Mouse (Mus musculus) CH12.LX (cell line): ENCODE measurements at regions not wholly inside any gene's neighbourhood (a gene's known extent, or its start where the extent isn't known, plus 50 kb on each side); places are given as distances from the start of the nearest gene placed in this dataset.

Source experiments
- DNase-seq: peaks from one replicate; pipeline ENCODE4 v3.0.0-alpha.2; 2013; ENCODE audit errors: extremely low read depth
- H3K27ac ChIP-seq: 2 replicates; pipeline ENCODE4 v1.5.1; 2012; ENCODE audit warnings: low read depth, mild to moderate bottlenecking, control low read depth, moderate library complexity; ENCODE audit not compliant: insufficient read depth
- H3K27me3 ChIP-seq: replicated peaks from 2 replicates; pipeline ENCODE3; 2012; ENCODE audit warnings: inconsistent platforms
- H3K36me3 ChIP-seq, 2 experiments: replicated peaks in 1 of 2; 2 replicates each; pipeline versions ENCODE3 to v1.6.1; 2012; ENCODE audit warnings: inconsistent platforms in 1 of 2, low read length in 1 of 2, mild to moderate bottlenecking in 1 of 2, mixed read lengths in 1 of 2, moderate library complexity in 1 of 2; ENCODE audit not compliant: control insufficient read depth in 1 of 2, insufficient read depth in 1 of 2
- H3K4me1 ChIP-seq, 2 experiments: 2 replicates each; pipeline ENCODE4 v1.6.1; 2012; ENCODE audit warnings: inconsistent platforms in 1 of 2, moderate library complexity in 1 of 2; ENCODE audit not compliant: insufficient read depth in 2 of 2, control insufficient read depth in 1 of 2
- H3K4me2 ChIP-seq: 2 replicates; pipeline ENCODE4 v1.6.1; 2012; ENCODE audit warnings: low read depth, mild to moderate bottlenecking, control low read depth; ENCODE audit not compliant: poor library complexity, insufficient read depth, severe bottlenecking
- H3K4me3 ChIP-seq, 3 experiments: fragments of 150-350 bp in 1 of 3; sonication (generic) in 1 of 3; replicated peaks in 1 of 3; 2 replicates each; pipeline versions ENCODE3 to v1.5.1; 2011 to 2012; ENCODE audit warnings: low read depth in 2 of 3, low read length in 2 of 3, mild to moderate bottlenecking in 2 of 3, moderate library complexity in 2 of 3, control low read depth in 1 of 3, improper control_type of control experiment in 1 of 3, inconsistent platforms in 1 of 3, mixed read lengths in 1 of 3; ENCODE audit not compliant: poor library complexity in 1 of 3
- H3K79me2 ChIP-seq: replicated peaks from 2 replicates; pipeline ENCODE4 v1.6.1; 2012; ENCODE audit warnings: mild to moderate bottlenecking, moderate library complexity; ENCODE audit not compliant: control insufficient read depth, poor library complexity, insufficient read depth, severe bottlenecking; ENCODE audit errors: extremely low read depth
- H3K9ac ChIP-seq: 2 replicates; pipeline ENCODE4 v1.6.1; 2012; ENCODE audit warnings: low read depth, mild to moderate bottlenecking, control low read depth, moderate library complexity; ENCODE audit not compliant: insufficient read depth
- H3K9me3 ChIP-seq: replicated peaks from 2 replicates; pipeline ENCODE3; 2012; ENCODE audit warnings: low read length, inconsistent platforms, mixed read lengths
- CTCF ChIP-seq, 2 experiments: IDR thresholded peaks in 1 of 2; conservative IDR thresholded peaks in 1 of 2; 2 replicates each; pipeline ENCODE4 v1.5.1; 2011 to 2012; ENCODE audit warnings: low read depth in 2 of 2, low read length in 2 of 2, improper control_type of control experiment in 1 of 2, inconsistent platforms in 1 of 2, mild to moderate bottlenecking in 1 of 2, moderate library complexity in 1 of 2
- E2F4 ChIP-seq: IDR thresholded peaks from 2 replicates; pipeline ENCODE4 v1.6.1; 2011; ENCODE audit warnings: low read depth, low read length, improper control_type of control experiment; ENCODE audit not compliant: insufficient replicate concordance
- EP300 ChIP-seq: IDR thresholded peaks from 2 replicates; pipeline ENCODE4 v1.6.1; 2011; ENCODE audit warnings: low read length, improper control_type of control experiment
- ETS1 ChIP-seq: conservative IDR thresholded peaks from 2 replicates; pipeline ENCODE4 v1.6.1; 2012; ENCODE audit warnings: low read depth, mild to moderate bottlenecking, inconsistent platforms, low read length, improper control_type of control experiment, moderate library complexity
- MAFK ChIP-seq: IDR thresholded peaks from 2 replicates; pipeline ENCODE4 v1.6.1; 2011; ENCODE audit warnings: low read length, improper control_type of control experiment; ENCODE audit not compliant: insufficient replicate concordance
- MAX ChIP-seq: IDR thresholded peaks from 2 replicates; pipeline ENCODE4 v1.6.1; 2011; ENCODE audit warnings: low read length, improper control_type of control experiment
- MAZ ChIP-seq: IDR thresholded peaks from 2 replicates; pipeline ENCODE4 v1.6.1; 2012; ENCODE audit warnings: low read depth, mild to moderate bottlenecking, inconsistent platforms, low read length, improper control_type of control experiment, moderate library complexity
- PAX5 ChIP-seq: IDR thresholded peaks from 2 replicates; pipeline ENCODE4 v1.6.1; 2012; ENCODE audit warnings: low read length, inconsistent platforms, mixed read lengths
- SMC3 ChIP-seq: IDR thresholded peaks from 2 replicates; pipeline ENCODE4 v1.6.1; 2011; ENCODE audit warnings: low read depth, low read length, improper control_type of control experiment
- UBTF ChIP-seq: IDR thresholded peaks from 2 replicates; pipeline ENCODE4 v1.6.1; 2012; ENCODE audit warnings: low read depth, mild to moderate bottlenecking, inconsistent platforms, low read length, improper control_type of control experiment, moderate library complexity
- ZNF384 ChIP-seq: IDR thresholded peaks from 2 replicates; pipeline ENCODE4 v1.6.1; 2012; ENCODE audit warnings: low read depth, low read length, improper control_type of control experiment, inconsistent platforms
- dilution Hi-C: fragments of 300-500 bp; cut with MboI; formaldehyde crosslinking; loops from 2 replicates; pipeline ENCODE4 v1.14.3; 2020; ENCODE audit warnings: low sequenced_read_pairs; ENCODE audit not compliant: extremely low pct_unique_long_range_greater_than_20kb, extremely low pct_ligation_motif_present
- in situ Hi-C: fragments of 300-500 bp; cut with MboI; formaldehyde crosslinking; loops from 3 replicates; pipeline ENCODE4 v1.14.3; 2019; ENCODE audit warnings: low sequenced_read_pairs, low pct_ligation_motif_present, low pct_unique_long_range_greater_than_20kb, mixed read lengths

DNA sequence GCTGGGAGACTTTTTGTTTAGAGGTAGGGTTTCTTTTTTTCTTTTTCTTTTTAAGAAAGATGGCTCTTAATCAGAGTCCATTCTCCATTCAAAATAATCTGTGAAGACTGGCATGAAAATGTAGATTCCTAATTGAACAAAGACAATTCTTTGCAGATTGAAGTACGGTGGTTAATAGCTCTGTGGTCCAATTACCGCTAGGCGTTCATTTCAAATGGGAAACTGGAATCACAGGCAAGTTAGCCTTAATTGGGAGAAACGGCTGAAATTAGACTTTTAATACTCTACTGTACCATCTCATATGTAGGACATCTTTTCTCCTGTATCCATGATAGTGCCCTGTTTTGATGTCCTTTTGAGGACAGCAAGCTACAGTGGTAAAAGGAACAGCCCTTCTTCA lies 61.2 kb downstream of the Ascl1 start:
- H3K4me3 ChIP-seq, result no peak overlapping the region
- no peaks in the 10 kb centered on the region for H3K4me1 ChIP-seq
- in situ Hi-C loops, result no loop called here
- TF ChIP-seq EP300 (no peak), MAFK (no peak), CTCF (conservative IDR thresholded peaks at IDR 0.05 in 1 of 2, IDR thresholded peaks at IDR 0.05 in 1 of 2; ENCODE audit: low read depth in 2 of 2, low read length in 2 of 2) (no peak), E2F4 (no peak)
- dilution Hi-C loops, result no loop called here
- H3K4me2 ChIP-seq, result no peak overlapping the region
- H3K36me3 ChIP-seq, result no peaks in the 10 kb centered on the region
- no peak for DNase-seq
- no peak overlapping the region for H3K9ac ChIP-seq
- no peaks in the 10 kb centered on the region for H3K27me3 ChIP-seq
- no peaks in the 10 kb centered on the region for H3K79me2 ChIP-seq
- H3K27ac ChIP-seq, result no peak overlapping the region
- H3K9me3 ChIP-seq, result no peaks in the 10 kb centered on the region

DNA sequence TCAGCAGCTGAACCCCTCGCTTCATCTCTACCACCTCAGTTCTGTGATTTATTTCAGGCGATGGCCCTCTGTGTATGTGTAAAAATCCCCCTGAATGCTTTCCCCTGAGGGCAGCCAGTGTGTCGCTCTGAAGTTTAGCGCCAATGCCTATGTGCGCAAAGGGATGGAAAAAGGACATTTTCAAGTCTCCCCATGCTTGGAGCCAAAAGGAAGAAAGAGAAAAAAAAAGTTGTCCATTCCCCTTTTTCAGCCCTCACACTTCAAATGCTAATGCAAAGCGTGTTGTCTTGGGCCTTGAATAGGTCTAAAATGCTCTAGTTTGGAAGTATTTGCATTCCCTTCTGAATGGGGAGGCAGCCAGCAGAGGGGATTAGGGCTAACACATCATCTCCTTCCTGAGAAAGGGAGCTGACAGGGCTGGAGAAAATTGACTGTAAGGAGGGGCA lies 73.5 kb downstream of the Ascl1 start:
- H3K4me1 ChIP-seq, result peaks cover 0 to 5% of the 10 kb centered on the region in 2 experiments; a peak in 2 of 4 replicates
- H3K9ac ChIP-seq, result no peak overlapping the region
- H3K4me2 ChIP-seq, result no peak overlapping the region
- no peak overlapping the region for H3K4me3 ChIP-seq
- TF ChIP-seq SMC3, result no peak
- no peak for TF ChIP-seq MAZ
- no peak for TF ChIP-seq MAX
- TF ChIP-seq ETS1, result no peak
- no peak for TF ChIP-seq ZNF384
- no peak for TF ChIP-seq PAX5
- H3K27ac ChIP-seq, result no peak overlapping the region
- H3K36me3 ChIP-seq, result no peaks in the 10 kb centered on the region
- in situ Hi-C loops, result no loop called here
- no peak for DNase-seq
- dilution Hi-C loops, result no loop called here
- no peaks in the 10 kb centered on the region for H3K9me3 ChIP-seq
- no peaks in the 10 kb centered on the region for H3K27me3 ChIP-seq
- H3K79me2 ChIP-seq, result no peaks in the 10 kb centered on the region

DNA sequence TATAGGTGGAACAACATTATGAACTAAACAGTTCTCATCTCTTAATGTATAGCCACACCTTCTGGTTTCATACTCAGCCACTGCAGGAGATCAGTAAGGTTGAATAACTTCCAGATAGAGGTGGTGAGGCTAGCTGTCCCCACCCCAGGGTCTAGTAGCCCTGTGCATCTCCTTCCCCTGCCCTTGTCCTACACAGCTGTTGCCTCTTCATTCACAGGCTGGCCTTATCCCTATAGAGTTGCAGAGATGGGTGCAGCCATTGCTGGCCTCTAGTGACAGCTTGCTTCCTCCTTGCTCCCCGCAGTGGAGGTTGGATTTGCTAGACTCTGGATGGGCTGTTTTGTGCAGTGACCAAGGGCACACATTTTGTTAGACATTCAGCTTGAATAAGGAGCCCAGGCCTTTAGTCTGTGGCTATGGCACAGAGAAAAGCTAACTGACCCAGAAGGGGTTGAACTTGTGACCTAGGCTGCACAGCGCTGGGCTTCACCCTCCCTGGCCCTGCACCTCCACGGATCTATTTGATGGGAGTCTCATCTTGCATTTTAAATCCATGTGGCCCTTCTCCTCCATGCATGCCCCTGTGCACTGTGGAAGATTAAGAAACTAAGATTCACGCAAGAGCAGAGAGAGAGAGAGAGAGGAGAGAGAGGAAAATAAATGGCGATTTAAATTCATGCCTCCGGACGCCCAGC lies 74.1 kb downstream of the Ascl1 start:
- no peak for TF ChIP-seq UBTF
- Histone ChIP-seq H3K27ac (no peak overlapping the region), H3K27me3 (no peaks in the 10 kb centered on the region), H3K4me2 (no peak overlapping the region), H3K4me1 (peaks cover 0 to 5% of the 10 kb centered on the region in 2 experiments; a peak in 2 of 4 replicates), H3K4me3 (no peak overlapping the region), H3K9ac (no peak overlapping the region), H3K79me2 (no peaks in the 10 kb centered on the region), H3K36me3 (no peaks in the 10 kb centered on the region), H3K9me3 (no peaks in the 10 kb centered on the region)
- no peak for DNase-seq
- dilution Hi-C loops (no loop called here), in situ Hi-C loops (no loop called here)
